Mouse (Mus musculus): ENCODE data around the gene Mus81. TPM values are rescaled to one million over a fixed set of nuclear protein-coding genes. Genes with fewer than 3 reads are reported as not detected.
A peak's percentile ranks its signal among the peaks of the same experiment; 100 is the strongest.

Gene Mus81
- total and polyA plus RNA-seq, 3 experiments, result 16.0 to 38.0 (median 19.5) TPM

DNA sequence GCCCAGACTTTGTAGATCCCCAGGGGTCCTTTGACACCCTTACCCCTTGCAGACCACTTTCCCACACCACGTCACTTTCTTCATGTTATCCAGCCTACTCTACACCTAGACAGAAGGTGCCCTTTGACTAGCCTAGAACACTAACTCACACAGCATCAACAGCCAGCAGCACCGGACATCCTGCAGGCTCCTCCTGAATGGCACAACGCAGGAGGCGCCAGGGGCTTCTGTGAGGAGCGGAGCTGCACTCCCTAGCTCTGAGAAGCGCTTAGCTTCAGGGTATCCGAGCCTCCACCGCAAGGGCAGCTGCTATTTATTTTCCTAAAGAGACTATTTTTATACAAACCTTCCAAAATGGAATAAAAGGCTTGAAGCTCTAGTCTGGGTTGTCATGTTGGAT lies 32.6 kb downstream of the Mus81 start:
- H3K9me3 ChIP-seq (replicated peaks), result no peaks in the 10 kb centered on the region
- peaks cover 53% of the 10 kb centered on the region for H3K36me3 ChIP-seq (replicated peaks)
- no peak for DNase-seq (ENCODE audit: low spot score)
- no peak for TF ChIP-seq POLR2AphosphoS5 (IDR thresholded peaks at IDR 0.05; ENCODE audit: insufficient replicate concordance, low read depth, low read length)
- no peak for TF ChIP-seq TAL1 (conservative IDR thresholded peaks at IDR 0.05; ENCODE audit: low read depth, low read length)
- TF ChIP-seq GATA2 (IDR thresholded peaks at IDR 0.05; ENCODE audit: borderline replicate concordance, low read depth, low read length), result no peak
- no peak for TF ChIP-seq GATA1 (IDR thresholded peaks at IDR 0.05; ENCODE audit: borderline replicate concordance, low read length)
- no peak for TF ChIP-seq CTCF (IDR thresholded peaks at IDR 0.05; ENCODE audit: low read depth, low read length)
- H3K4me3 ChIP-seq (ENCODE audit: low read depth, low read length), result peak overlapping the region; percentile 49; the same call in 1 of the 2 replicates
- no peaks in the 10 kb centered on the region for H3K27me3 ChIP-seq (ENCODE audit: insufficient read depth, low read length)
- no peak for ATAC-seq (ENCODE audit: extremely low read depth, insufficient number of reproducible peaks, low FRiP score, poor library complexity, severe bottlenecking)
- peaks cover 62% of the 10 kb centered on the region for H3K4me1 ChIP-seq (ENCODE audit: insufficient read depth, low read depth, low read length)

DNA sequence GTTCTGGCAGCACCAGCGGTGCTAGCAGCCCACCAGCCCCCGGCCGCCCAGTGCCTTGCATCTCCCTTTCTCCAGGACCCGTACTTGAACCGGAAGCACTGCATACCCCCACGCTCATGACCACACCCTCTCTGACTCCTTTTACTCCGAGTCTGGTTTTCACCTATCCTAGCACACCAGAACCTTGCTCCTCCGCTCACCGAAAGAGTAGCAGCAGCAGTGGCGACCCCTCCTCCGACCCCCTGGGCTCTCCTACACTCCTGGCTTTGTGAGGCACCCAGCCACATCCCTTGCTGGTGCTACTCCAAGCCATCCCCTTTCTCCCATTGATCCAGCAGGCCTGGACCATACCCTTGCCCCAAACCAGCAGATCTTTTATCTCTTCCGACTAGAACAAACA lies 33.2 kb downstream of the Mus81 start:
- no peaks in the 10 kb centered on the region for H3K9me3 ChIP-seq (replicated peaks)
- peak overlapping the region; percentile 20; the same call in 1 of the 2 replicates for H3K4me3 ChIP-seq (ENCODE audit: low read depth, low read length)
- ATAC-seq (ENCODE audit: extremely low read depth, insufficient number of reproducible peaks, low FRiP score, poor library complexity, severe bottlenecking) (no peak), DNase-seq (ENCODE audit: low spot score) (no peak)
- TF ChIP-seq TAL1 (conservative IDR thresholded peaks at IDR 0.05; ENCODE audit: low read depth, low read length), result no peak
- TF ChIP-seq POLR2AphosphoS5 (IDR thresholded peaks at IDR 0.05; ENCODE audit: insufficient replicate concordance, low read depth, low read length), result no peak
- TF ChIP-seq GATA2 (IDR thresholded peaks at IDR 0.05; ENCODE audit: borderline replicate concordance, low read depth, low read length), result no peak
- no peak for TF ChIP-seq GATA1 (IDR thresholded peaks at IDR 0.05; ENCODE audit: borderline replicate concordance, low read length)
- TF ChIP-seq CTCF (IDR thresholded peaks at IDR 0.05; ENCODE audit: low read depth, low read length), result no peak
- peaks cover 61% of the 10 kb centered on the region for H3K4me1 ChIP-seq (ENCODE audit: insufficient read depth, low read depth, low read length)
- no peaks in the 10 kb centered on the region for H3K27me3 ChIP-seq (ENCODE audit: insufficient read depth, low read length)
- H3K36me3 ChIP-seq (replicated peaks), result peaks cover 58% of the 10 kb centered on the region

DNA sequence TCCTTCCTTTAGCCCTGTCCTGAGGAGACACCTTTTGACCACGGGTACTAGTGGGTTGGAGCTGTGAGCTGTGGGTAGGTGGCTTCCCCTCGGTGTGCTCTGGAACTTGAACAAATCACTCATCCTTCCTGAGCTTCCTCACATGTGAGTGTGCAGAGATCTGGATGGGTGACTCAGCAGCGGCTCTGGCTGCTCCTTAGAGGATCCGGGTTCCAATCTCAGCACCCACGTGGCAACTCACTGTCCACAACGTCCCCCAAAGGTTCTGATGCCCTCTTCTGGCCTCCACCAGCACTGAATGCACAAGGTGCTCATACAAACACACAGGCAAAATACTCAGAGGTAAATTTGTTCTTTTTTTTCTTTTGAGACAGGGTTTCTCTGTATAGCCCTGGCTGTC lies 36.4 kb downstream of the Mus81 start:
- no peak for DNase-seq (ENCODE audit: low spot score)
- TF ChIP-seq TAL1 (conservative IDR thresholded peaks at IDR 0.05; ENCODE audit: low read depth, low read length), result no peak
- H3K4me1 ChIP-seq (ENCODE audit: insufficient read depth, low read depth, low read length), result peaks cover 58% of the 10 kb centered on the region
- H3K36me3 ChIP-seq (replicated peaks), result peaks cover 63% of the 10 kb centered on the region
- ATAC-seq (ENCODE audit: extremely low read depth, insufficient number of reproducible peaks, low FRiP score, poor library complexity, severe bottlenecking), result no peak
- H3K9me3 ChIP-seq (replicated peaks), result no peaks in the 10 kb centered on the region
- no peak overlapping the region for H3K4me3 ChIP-seq (ENCODE audit: low read depth, low read length)
- H3K27me3 ChIP-seq (ENCODE audit: insufficient read depth, low read length), result peaks cover 15% of the 10 kb centered on the region

DNA sequence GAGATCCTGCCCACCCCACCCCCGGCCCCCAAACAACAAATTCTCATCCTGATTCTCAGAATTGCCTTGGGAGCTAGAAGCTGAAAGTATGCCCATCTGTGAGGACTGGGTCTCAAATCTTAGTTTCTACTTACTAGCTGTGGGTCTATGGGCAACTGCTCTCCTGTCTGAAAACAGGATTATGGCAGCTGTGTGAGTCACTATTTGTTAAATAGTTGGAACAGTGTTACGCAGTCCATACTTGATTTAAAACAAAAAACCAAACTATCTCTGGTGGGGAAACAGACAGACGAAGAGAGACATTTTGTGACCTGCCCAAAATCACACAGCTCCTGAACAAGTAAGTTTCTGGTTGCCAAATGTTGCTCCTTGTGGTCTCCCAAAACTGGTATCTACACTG lies 38.5 kb downstream of the Mus81 start:
- Histone ChIP-seq H3K9me3 (replicated peaks) (no peaks in the 10 kb centered on the region), H3K27me3 (ENCODE audit: insufficient read depth, low read length) (peaks cover 33% of the 10 kb centered on the region), H3K4me3 (ENCODE audit: low read depth, low read length) (no peak overlapping the region), H3K4me1 (ENCODE audit: insufficient read depth, low read depth, low read length) (peaks cover 41% of the 10 kb centered on the region), H3K36me3 (replicated peaks) (peaks cover 44% of the 10 kb centered on the region)
- TF ChIP-seq TAL1 (conservative IDR thresholded peaks at IDR 0.05; ENCODE audit: low read depth, low read length) (no peak), POLR2AphosphoS5 (IDR thresholded peaks at IDR 0.05; ENCODE audit: insufficient replicate concordance, low read depth, low read length) (no peak), CTCF (IDR thresholded peaks at IDR 0.05; ENCODE audit: low read depth, low read length) (no peak), GATA1 (IDR thresholded peaks at IDR 0.05; ENCODE audit: borderline replicate concordance, low read length) (no peak), GATA2 (IDR thresholded peaks at IDR 0.05; ENCODE audit: borderline replicate concordance, low read depth, low read length) (no peak)
- ATAC-seq (ENCODE audit: extremely low read depth, insufficient number of reproducible peaks, low FRiP score, poor library complexity, severe bottlenecking) (no peak), DNase-seq (ENCODE audit: low spot score) (no peak)

DNA sequence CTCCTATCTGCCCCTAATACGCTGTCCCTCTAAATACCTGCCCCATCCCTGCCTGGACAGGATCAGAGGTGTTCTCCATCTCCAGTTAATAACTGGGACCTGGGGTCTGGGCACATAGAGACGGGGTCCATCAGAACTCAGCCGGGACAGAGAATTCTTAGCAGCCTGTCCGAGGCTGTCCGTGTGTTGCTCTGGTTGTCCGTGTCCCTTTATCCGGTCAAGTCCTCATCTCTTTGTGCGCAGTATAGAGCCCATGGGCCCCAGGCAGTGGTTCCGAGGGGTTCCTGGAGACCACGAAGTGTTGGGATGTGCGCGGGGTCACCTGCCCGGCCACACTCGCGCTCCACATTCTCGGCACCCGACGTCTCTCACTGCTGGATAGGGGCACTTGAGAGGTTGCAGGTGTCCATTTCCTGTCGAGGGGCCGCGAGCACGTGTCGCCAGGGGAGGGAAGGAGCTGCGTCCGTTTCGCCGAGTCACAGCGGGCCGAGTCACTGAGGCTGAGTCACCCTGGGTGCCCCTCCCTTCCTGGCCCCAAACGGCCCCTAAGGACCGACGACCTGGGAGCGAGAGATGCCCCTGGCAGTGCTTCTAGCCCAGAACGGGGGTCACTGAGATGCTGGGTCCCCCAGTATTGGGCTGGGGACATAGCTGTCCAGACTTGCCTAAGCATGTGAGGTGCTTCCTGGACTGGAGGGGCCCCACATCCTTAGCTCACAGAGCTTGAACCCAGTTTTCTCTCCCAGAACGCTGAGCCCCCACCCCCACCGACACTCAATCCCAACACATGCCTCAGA lies 39.6 kb downstream of the Mus81 start:
- peak; percentile 62 for DNase-seq (ENCODE audit: low spot score)
- no peaks in the 10 kb centered on the region for H3K9me3 ChIP-seq (replicated peaks)
- peak; percentile 67 for ATAC-seq (ENCODE audit: extremely low read depth, insufficient number of reproducible peaks, low FRiP score, poor library complexity, severe bottlenecking)
- peaks cover 40% of the 10 kb centered on the region for H3K27me3 ChIP-seq (ENCODE audit: insufficient read depth, low read length)
- H3K4me3 ChIP-seq (ENCODE audit: low read depth, low read length), result peak overlapping the region; percentile 73
- H3K36me3 ChIP-seq (replicated peaks), result peaks cover 33% of the 10 kb centered on the region
- peaks cover 34% of the 10 kb centered on the region for H3K4me1 ChIP-seq (ENCODE audit: insufficient read depth, low read depth, low read length)
- no peak for TF ChIP-seq GATA1 (IDR thresholded peaks at IDR 0.05; ENCODE audit: borderline replicate concordance, low read length)
- no peak for TF ChIP-seq POLR2AphosphoS5 (IDR thresholded peaks at IDR 0.05; ENCODE audit: insufficient replicate concordance, low read depth, low read length)

DNA sequence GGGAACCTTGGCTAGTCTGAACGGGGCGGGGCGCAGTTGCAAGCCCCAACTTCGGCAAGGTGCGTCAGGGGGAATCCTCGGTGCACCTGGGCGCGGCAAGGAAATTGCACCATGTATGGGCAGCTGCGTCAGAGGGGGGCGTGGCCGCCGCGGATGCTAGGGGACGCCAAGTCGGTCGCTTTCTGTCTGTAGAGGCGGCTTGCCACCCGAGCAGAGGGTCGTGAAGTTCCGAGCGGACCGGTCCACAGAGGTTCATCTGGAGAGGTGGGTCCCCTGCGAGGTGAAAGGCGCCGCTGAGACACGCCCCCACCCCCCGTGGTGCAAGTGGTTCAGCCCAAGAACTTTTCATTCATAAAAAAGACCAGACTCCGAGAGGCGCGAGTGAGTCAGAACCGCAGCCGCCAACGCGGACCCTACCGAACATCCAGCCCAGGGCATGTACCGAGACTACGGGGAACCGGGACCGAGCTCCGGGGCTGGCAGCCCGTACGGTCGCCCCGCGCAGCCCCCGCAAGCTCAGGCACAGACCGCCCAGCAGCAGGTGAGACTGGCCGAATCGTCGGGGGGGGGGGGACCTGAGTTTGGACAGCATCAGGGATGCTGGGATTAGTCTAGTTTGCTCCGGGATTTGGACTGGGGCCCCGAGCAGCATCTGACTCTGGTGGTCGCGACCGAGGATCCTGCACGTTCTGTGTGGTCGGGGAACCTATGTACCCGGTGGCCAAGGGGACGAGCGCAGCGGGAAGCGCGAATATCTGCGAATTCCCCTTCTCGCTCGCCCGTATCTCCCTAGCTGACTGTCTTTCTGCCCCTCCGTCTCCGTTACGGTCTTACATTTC lies 40.5 kb downstream of the Mus81 start, which contains the start of gene Fosl1:
Fosl1 (plus strand) TSS at position 33 of the 839 bp plus-strand sequence.
- Histone ChIP-seq H3K27me3 (ENCODE audit: insufficient read depth, low read length) (peaks cover 40% of the 10 kb centered on the region), H3K9me3 (replicated peaks) (no peaks in the 10 kb centered on the region), H3K4me3 (ENCODE audit: low read depth, low read length) (peak within 1 kb of the TSS; percentile 73), H3K4me1 (ENCODE audit: insufficient read depth, low read depth, low read length) (peaks cover 34% of the 10 kb centered on the region), H3K36me3 (replicated peaks) (peaks cover 26% of the 10 kb centered on the region)
- TF ChIP-seq GATA2 (IDR thresholded peaks at IDR 0.05; ENCODE audit: borderline replicate concordance, low read depth, low read length) (no peak), CTCF (IDR thresholded peaks at IDR 0.05; ENCODE audit: low read depth, low read length) (no peak), POLR2AphosphoS5 (IDR thresholded peaks at IDR 0.05; ENCODE audit: insufficient replicate concordance, low read depth, low read length) (no peak), TAL1 (conservative IDR thresholded peaks at IDR 0.05; ENCODE audit: low read depth, low read length) (no peak), GATA1 (IDR thresholded peaks at IDR 0.05; ENCODE audit: borderline replicate concordance, low read length) (no peak)
- ATAC-seq (ENCODE audit: extremely low read depth, insufficient number of reproducible peaks, low FRiP score, poor library complexity, severe bottlenecking) (peak; percentile 37; the same call in 1 of the 2 replicates), DNase-seq (ENCODE audit: low spot score) (peak; percentile 64)

Data from G1E (cell line).